Mouse (Mus musculus): ENCODE measurements around the gene Usp33. TPM values are rescaled to one million over a fixed set of nuclear protein-coding genes. Genes with fewer than 3 reads are reported as not detected.
A peak's percentile ranks its signal among the peaks of the same experiment; 100 is the strongest.

The Usp33 gene
- polyA plus RNA-seq, 1 experiment from 2014 or later, result 88.0 TPM

DNA sequence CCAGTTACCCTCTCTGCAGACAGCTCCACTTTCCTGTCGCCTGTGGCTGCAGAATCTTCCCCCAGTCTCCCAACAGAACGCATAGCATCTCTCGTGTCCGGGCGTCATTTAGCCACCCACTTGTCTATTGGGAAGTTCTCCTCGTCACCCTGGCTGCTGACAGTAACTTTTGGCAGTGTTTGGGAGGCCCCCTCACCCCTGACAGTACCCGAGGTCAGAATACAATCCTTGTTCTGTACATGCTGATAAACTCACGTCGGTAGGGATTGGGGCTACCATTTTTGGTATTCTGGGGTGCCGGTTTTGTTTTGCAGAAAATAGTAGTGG lies 50.7 kb downstream of the Usp33 start:
- Histone ChIP-seq H3K27me3 (no peaks in the 10 kb centered on the region), H3K4me3 (peak overlapping the region; percentile 77), H3K9ac (peak overlapping the region; percentile 91), H3K9me3 (no peaks in the 10 kb centered on the region), H3K27ac (peak overlapping the region; percentile 99), H3K36me3 (peaks cover 6% of the 10 kb centered on the region; the same call in 1 of the 2 replicates), H3K4me1 (replicated peaks) (peaks cover 47% of the 10 kb centered on the region), H3K4me2 (peak overlapping the region; percentile 85)
- WGBS, result 2% methylated on average over 10 of the region's 10 CpGs
- ATAC-seq (ENCODE audit: low FRiP score), result no peak; the same call in 1 of the 2 replicates

GRCm38 (mm10) chr3:152397335-152397940 lies 51.2 kb downstream of the Usp33 start:
- Histone ChIP-seq H3K4me3 (peak overlapping the region; percentile 77), H3K36me3 (0 out of 2 replicates have a peak, but pooled peaks cover 3% of the 10 kb centered on the region), H3K4me1 (replicated peaks) (peaks cover 52% of the 10 kb centered on the region), H3K9me3 (no peaks in the 10 kb centered on the region), H3K27ac (peak overlapping the region; percentile 99), H3K9ac (peak overlapping the region; percentile 91), H3K27me3 (no peaks in the 10 kb centered on the region), H3K4me2 (peak overlapping the region; percentile 85)
- 64% methylated on average over 9 of the region's 9 CpGs for WGBS
- ATAC-seq (ENCODE audit: low FRiP score), result no peak

- Histone ChIP-seq H3K36me3 (no peaks in the 10 kb centered on the region), H3K4me3 (no peak overlapping the region), H3K4me2 (no peak overlapping the region), H3K4me1 (replicated peaks) (peaks cover 44% of the 10 kb centered on the region), H3K27me3 (no peaks in the 10 kb centered on the region), H3K9ac (no peak overlapping the region), H3K9me3 (no peaks in the 10 kb centered on the region), H3K27ac (no peak overlapping the region)
- no peak for ATAC-seq (ENCODE audit: low FRiP score)
- 92% methylated on average over 5 of the region's 5 CpGs for WGBS
These were observed 54.2 kb downstream of the Usp33 start for GRCm38 (mm10) chr3:152400441-152400840.

- H3K4me3 ChIP-seq, result no peak overlapping the region
- no peak for ATAC-seq (ENCODE audit: low FRiP score)
- H3K9me3 ChIP-seq, result no peaks in the 10 kb centered on the region
- no peak overlapping the region for H3K4me2 ChIP-seq
- H3K27ac ChIP-seq, result no peak overlapping the region
- H3K9ac ChIP-seq, result no peak overlapping the region
- WGBS, result 85% methylated on average over 3 of the region's 3 CpGs
- H3K36me3 ChIP-seq, result no peaks in the 10 kb centered on the region
- H3K4me1 ChIP-seq (replicated peaks), result peaks cover 44% of the 10 kb centered on the region
- H3K27me3 ChIP-seq, result no peaks in the 10 kb centered on the region
These were observed 54.6 kb downstream of the Usp33 start for GRCm38 (mm10) chr3:152400875-152401274.

GRCm38 (mm10) chr3:152401964-152402670 lies 55.8 kb downstream of the Usp33 start:
- Histone ChIP-seq H3K9ac (no peak overlapping the region), H3K4me2 (no peak overlapping the region), H3K4me3 (no peak overlapping the region), H3K4me1 (replicated peaks) (peaks cover 42% of the 10 kb centered on the region), H3K36me3 (no peaks in the 10 kb centered on the region), H3K27me3 (no peaks in the 10 kb centered on the region), H3K27ac (no peak overlapping the region), H3K9me3 (no peaks in the 10 kb centered on the region)
- ATAC-seq (ENCODE audit: low FRiP score), result no peak
- WGBS, result 78% methylated on average over 7 of the region's 7 CpGs

DNA sequence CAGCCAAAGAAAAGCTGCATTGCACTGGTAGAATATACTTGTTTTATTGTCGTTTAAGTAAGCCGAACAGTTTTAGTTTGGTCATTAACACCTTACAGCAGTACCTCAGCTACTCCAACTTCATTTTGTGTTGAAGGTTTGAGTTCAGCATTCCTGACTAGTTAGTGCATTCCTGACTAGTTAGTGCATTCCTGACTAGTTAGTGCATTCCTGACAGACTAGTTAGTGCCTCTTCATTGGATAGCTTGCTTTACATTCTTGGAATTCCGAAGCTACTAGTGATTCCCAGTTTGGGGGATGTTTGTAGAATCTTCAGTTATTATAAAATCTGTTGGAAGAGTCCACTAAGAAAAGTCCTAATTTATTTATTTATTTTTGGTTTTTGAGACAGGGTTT lies 56.4 kb downstream of the Usp33 start:
- WGBS, result 88% methylated on average over 3 of the region's 3 CpGs
- Histone ChIP-seq H3K9me3 (no peaks in the 10 kb centered on the region), H3K9ac (no peak overlapping the region), H3K27me3 (no peaks in the 10 kb centered on the region), H3K36me3 (no peaks in the 10 kb centered on the region), H3K4me2 (no peak overlapping the region), H3K27ac (no peak overlapping the region), H3K4me1 (replicated peaks) (peaks cover 36% of the 10 kb centered on the region), H3K4me3 (no peak overlapping the region)
- ATAC-seq (ENCODE audit: low FRiP score), result no peak

- Histone ChIP-seq H3K36me3 (no peaks in the 10 kb centered on the region), H3K9ac (no peak overlapping the region), H3K4me3 (no peak overlapping the region), H3K4me1 (replicated peaks) (peaks cover 28% of the 10 kb centered on the region), H3K4me2 (no peak overlapping the region), H3K27me3 (no peaks in the 10 kb centered on the region), H3K9me3 (no peaks in the 10 kb centered on the region), H3K27ac (no peak overlapping the region)
- no peak for ATAC-seq (ENCODE audit: low FRiP score)
- whole genome bisulfite sequencing, result 85% methylated on average over 2 of the region's 2 CpGs
These were observed 57.5 kb downstream of the Usp33 start for GRCm38 (mm10) chr3:152403827-152404226.

DNA sequence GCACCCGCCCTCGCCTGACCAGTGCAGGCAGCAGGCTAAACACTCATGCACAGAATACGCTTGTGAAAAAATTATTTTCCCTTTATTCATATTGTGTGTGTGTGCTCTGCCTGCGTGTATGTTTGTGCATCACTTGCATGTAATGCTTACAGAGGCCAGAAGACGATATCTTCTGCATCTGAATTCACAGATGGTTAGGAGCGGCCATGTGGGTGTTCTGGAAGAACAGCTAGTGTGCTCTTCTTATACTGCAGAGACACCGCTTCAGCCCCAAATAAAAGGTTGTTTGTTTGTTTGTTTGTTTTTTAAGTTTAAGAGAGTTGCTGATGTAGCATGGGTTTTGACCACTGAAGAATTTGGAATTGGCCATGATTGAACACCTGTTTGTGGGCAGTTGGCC lies 59.1 kb downstream of the Usp33 start:
- H3K4me1 ChIP-seq (replicated peaks), result peaks cover 17% of the 10 kb centered on the region
- no peak for ATAC-seq (ENCODE audit: low FRiP score)
- 96% methylated on average over 7 of the region's 7 CpGs for WGBS
- H3K9ac ChIP-seq, result no peak overlapping the region
- H3K27me3 ChIP-seq, result no peaks in the 10 kb centered on the region
- H3K4me2 ChIP-seq, result no peak overlapping the region
- H3K36me3 ChIP-seq, result no peaks in the 10 kb centered on the region; the same call in 1 of the 2 replicates
- no peak overlapping the region for H3K27ac ChIP-seq
- no peak overlapping the region for H3K4me3 ChIP-seq
- no peaks in the 10 kb centered on the region for H3K9me3 ChIP-seq

DNA sequence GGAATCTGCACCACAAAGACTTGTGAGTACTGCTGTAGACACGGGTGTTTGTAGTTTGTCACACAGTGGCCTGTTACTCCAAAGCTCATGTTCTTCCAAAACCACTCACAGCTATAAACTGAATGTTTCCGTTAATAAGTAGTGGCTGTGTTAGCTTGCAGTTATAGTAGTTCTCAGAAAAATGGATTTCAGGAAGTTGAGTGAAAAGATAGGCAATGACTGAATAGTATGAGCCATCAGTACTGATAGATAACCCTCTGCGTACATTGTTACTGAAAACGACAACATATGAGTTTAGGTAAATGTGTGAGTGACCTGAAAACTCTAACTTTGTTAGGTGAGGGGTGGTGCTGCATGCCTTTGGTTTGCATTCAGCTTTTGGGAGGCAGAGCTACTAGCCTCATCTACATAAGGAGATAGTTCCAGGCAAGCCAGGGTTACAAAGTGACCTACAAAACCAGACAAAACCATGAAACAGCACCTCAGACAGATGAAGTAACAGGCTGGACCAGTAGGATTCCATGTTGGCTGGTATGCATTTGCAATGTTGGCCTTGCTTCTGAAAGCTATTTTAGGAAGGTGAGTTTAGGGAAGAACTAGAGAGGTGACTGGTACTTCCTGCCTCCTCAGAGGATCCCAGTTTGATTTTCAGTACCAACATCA lies 59.8 kb downstream of the Usp33 start:
- H3K9me3 ChIP-seq, result no peaks in the 10 kb centered on the region
- ATAC-seq (ENCODE audit: low FRiP score), result no peak
- H3K9ac ChIP-seq, result no peak overlapping the region
- H3K36me3 ChIP-seq, result no peaks in the 10 kb centered on the region; the same call in 1 of the 2 replicates
- H3K4me1 ChIP-seq (replicated peaks), result peaks cover 17% of the 10 kb centered on the region
- 87% methylated on average over 4 of the region's 4 CpGs for WGBS
- H3K27me3 ChIP-seq, result no peaks in the 10 kb centered on the region
- no peak overlapping the region for H3K4me3 ChIP-seq
- H3K27ac ChIP-seq, result no peak overlapping the region
- H3K4me2 ChIP-seq, result no peak overlapping the region

GRCm38 (mm10) chr3:152410980-152411551 lies 64.8 kb downstream of the Usp33 start:
- ATAC-seq (ENCODE audit: low FRiP score), result no peak
- Histone ChIP-seq H3K27ac (no peak overlapping the region), H3K9me3 (no peaks in the 10 kb centered on the region), H3K4me3 (no peak overlapping the region), H3K9ac (no peak overlapping the region), H3K36me3 (no peaks in the 10 kb centered on the region; the same call in 1 of the 2 replicates), H3K4me2 (no peak overlapping the region), H3K27me3 (no peaks in the 10 kb centered on the region), H3K4me1 (replicated peaks) (no peaks in the 10 kb centered on the region)
- WGBS, result 88% methylated on average over 7 of the region's 7 CpGs

GRCm38 (mm10) chr3:152412362-152412761 lies 66.1 kb downstream of the Usp33 start:
- H3K4me3 ChIP-seq, result no peak overlapping the region
- 92% methylated on average over 4 of the region's 4 CpGs for WGBS
- no peaks in the 10 kb centered on the region; the same call in 1 of the 2 replicates for H3K36me3 ChIP-seq
- no peaks in the 10 kb centered on the region for H3K9me3 ChIP-seq
- H3K4me2 ChIP-seq, result no peak overlapping the region
- H3K27me3 ChIP-seq, result no peaks in the 10 kb centered on the region
- ATAC-seq (ENCODE audit: low FRiP score), result no peak
- no peaks in the 10 kb centered on the region for H3K4me1 ChIP-seq (replicated peaks)
- no peak overlapping the region for H3K27ac ChIP-seq
- no peak overlapping the region for H3K9ac ChIP-seq

DNA sequence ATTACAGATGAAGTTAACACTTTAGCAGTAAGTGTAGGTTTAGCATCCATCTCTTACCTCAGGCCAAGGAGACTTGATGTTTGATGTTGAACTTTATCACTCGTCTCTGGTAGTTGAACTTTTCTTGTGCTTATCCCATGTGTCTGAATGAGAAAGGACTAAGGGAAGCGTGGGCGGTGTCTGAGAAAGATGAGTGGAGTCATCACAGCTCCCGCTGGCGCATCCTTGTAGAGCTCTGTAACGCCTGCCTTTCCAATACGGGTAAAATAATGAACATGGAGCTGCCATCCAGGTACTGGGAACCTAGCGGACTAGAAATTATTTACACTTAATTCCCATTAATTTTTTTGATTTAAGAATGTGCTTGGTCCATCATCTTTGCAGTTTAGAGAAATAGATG lies 82.6 kb downstream of the Usp33 start:
- H3K4me1 ChIP-seq (replicated peaks), result no peaks in the 10 kb centered on the region; the same call in 1 of the 2 replicates
- WGBS, result 91% methylated on average over 8 of the region's 8 CpGs

More for the DNA sequence above, 82.6 kb downstream of the Usp33 start:
- no peak overlapping the region for H3K9ac ChIP-seq
- H3K4me3 ChIP-seq, result no peak overlapping the region
- no peak for ATAC-seq (ENCODE audit: low FRiP score)
- no peak overlapping the region for H3K27ac ChIP-seq
- no peaks in the 10 kb centered on the region for H3K27me3 ChIP-seq
- H3K36me3 ChIP-seq, result peaks cover 23% of the 10 kb centered on the region
- no peak overlapping the region for H3K4me2 ChIP-seq
- H3K9me3 ChIP-seq, result no peaks in the 10 kb centered on the region

Measured in hindbrain, embryonic 13.5 days (tissue).